Mouse (Mus musculus) neural tube, embryonic 15.5 days (tissue): ENCODE data around the gene Amer1. TPM values are rescaled to one million over a fixed set of nuclear protein-coding genes. Genes with fewer than 3 reads are reported as not detected.

Source experiments
- polyA plus RNA-seq: library from polyadenylated mRNA; unstranded; fragments of >200 nt; fragmentation: Nextera tagmentation; extraction: Ambion mirVana; gene quantifications from 2 replicates; pipeline ENCODE4 v1.2.1, GENCODE M21; 2015

Amer1 gene
- polyA plus RNA-seq, 1 experiment from 2014 or later = 14.3 TPM

Other genes with a start within 250 kb of the Amer1 start
- 38.2 and 45.7 TPM in 2 replicates for gene Arhgef9, start 248.0 kb downstream of the Amer1 start, polyA plus RNA-seq
- 0.24 TPM in 1 of 2 replicates, not detected in the other for gene Asb12, start 113.1 kb upstream of the Amer1 start, polyA plus RNA-seq
- gene Pfn5, start 113.2 kb upstream of the Amer1 start, polyA plus RNA-seq = not detected in 2 replicates
- 60.4 and 67.9 TPM in 2 replicates for gene Zc4h2, start 213.6 kb upstream of the Amer1 start, polyA plus RNA-seq